Mouse (Mus musculus) midbrain, embryonic 16.5 days (tissue): ENCODE results near the gene Aim2. TPM values are rescaled to one million over a fixed set of nuclear protein-coding genes. Genes with fewer than 3 reads are reported as not detected.

Experiments
- ATAC-seq: fragments of 200-750 bp; cut with Nextera tagmentation; 2 replicates; pipeline ENCODE4 v1.8.0; 2017; ENCODE audit warnings: moderate TSS enrichment
- H3K27ac ChIP-seq: fragments of 300-500 bp; sonication (generic); 2 replicates; pipeline ENCODE4 v1.5.1; 2014; ENCODE audit warnings: mild to moderate bottlenecking, low read length, mixed read lengths
- H3K27me3 ChIP-seq: fragments of 300-500 bp; sonication (generic); 2 replicates; pipeline ENCODE4 v1.6.1; 2014; ENCODE audit warnings: low read depth, low read length, mixed read lengths; ENCODE audit not compliant: control insufficient read depth, insufficient read depth
- H3K36me3 ChIP-seq: fragments of 300-500 bp; sonication (generic); 2 replicates; pipeline ENCODE4 v1.6.1; 2014; ENCODE audit warnings: mild to moderate bottlenecking, low read length, moderate library complexity, mixed read lengths; ENCODE audit not compliant: control insufficient read depth, insufficient read depth
- H3K4me1 ChIP-seq: fragments of 300-500 bp; sonication (generic); 2 replicates; pipeline ENCODE4 v1.6.1; 2014; ENCODE audit warnings: mild to moderate bottlenecking, low read length, mixed read lengths; ENCODE audit not compliant: control insufficient read depth, insufficient read depth
- H3K4me2 ChIP-seq: fragments of 300-500 bp; sonication (generic); 2 replicates; pipeline ENCODE4 v1.6.1; 2014; ENCODE audit warnings: mild to moderate bottlenecking, low read length, mixed read lengths
- H3K4me3 ChIP-seq: fragments of 300-500 bp; sonication (generic); 2 replicates; pipeline ENCODE4 v1.5.1; 2014; ENCODE audit warnings: low read depth, mild to moderate bottlenecking, low read length, moderate library complexity, mixed read lengths
- H3K9ac ChIP-seq: fragments of 300-500 bp; sonication (generic); 2 replicates; pipeline ENCODE4 v1.6.1; 2014; ENCODE audit warnings: low read depth, low read length, mixed read lengths
- H3K9me3 ChIP-seq: fragments of 300-500 bp; sonication (generic); replicated peaks from 2 replicates; pipeline ENCODE4 v1.6.1; 2014; ENCODE audit warnings: mild to moderate bottlenecking, low read length, mixed read lengths; ENCODE audit not compliant: control insufficient read depth, poor library complexity, severe bottlenecking
- WGBS: fragments of 180-500 bp; shearing (Covaris S2); extraction: QIAGEN DNeasy Blood & Tissue Kit; methylation state at CpG from one replicate; pipeline ENCODE4 v1.1.7; 2014; 5-methylcytosine and 5-hydroxymethylcytosine counted together
- polyA plus RNA-seq: library from polyadenylated mRNA; unstranded; fragments of >200 nt; fragmentation: Nextera tagmentation; extraction: Ambion mirVana; gene quantifications from 2 replicates; pipeline ENCODE4 v1.2.1, GENCODE M21; 2015

Gene Aim2
- polyA plus RNA-seq, 1 experiment from 2014 or later: 1.5 TPM

- ATAC-seq: no peak
- H3K4me1 ChIP-seq: no peaks in the 10 kb centered on the region
- 93% methylated on average over 10 of the region's 10 CpGs for WGBS
- H3K4me2 ChIP-seq: no peak overlapping the region
- peaks cover 29% of the 10 kb centered on the region for H3K36me3 ChIP-seq
- no peak overlapping the region for H3K27ac ChIP-seq
- H3K4me3 ChIP-seq: no peak overlapping the region
- no peaks in the 10 kb centered on the region for H3K9me3 ChIP-seq
- no peaks in the 10 kb centered on the region for H3K27me3 ChIP-seq
- H3K9ac ChIP-seq: no peak overlapping the region
Measured at GRCm38 (mm10) chr1:173337008-173337407, 13.7 kb upstream of the Aim2 start.

GRCm38 (mm10) chr1:173339543-173339942 is 11.1 kb upstream of the Aim2 start:
- no peak overlapping the region for H3K4me2 ChIP-seq
- peaks cover 29% of the 10 kb centered on the region for H3K36me3 ChIP-seq
- H3K9ac ChIP-seq: no peak overlapping the region
- peak; percentile 54; the same call in 1 of the 2 replicates for ATAC-seq
- H3K9me3 ChIP-seq: no peaks in the 10 kb centered on the region
- H3K4me3 ChIP-seq: no peak overlapping the region
- WGBS: 10% methylated on average over 2 of the region's 2 CpGs
- no peak overlapping the region for H3K27ac ChIP-seq
- no peaks in the 10 kb centered on the region for H3K27me3 ChIP-seq
- H3K4me1 ChIP-seq: no peaks in the 10 kb centered on the region

- Histone ChIP-seq H3K27me3 (no peaks in the 10 kb centered on the region), H3K27ac (no peak overlapping the region), H3K36me3 (peaks cover 29% of the 10 kb centered on the region), H3K4me3 (no peak overlapping the region), H3K4me2 (no peak overlapping the region), H3K4me1 (no peaks in the 10 kb centered on the region), H3K9ac (no peak overlapping the region), H3K9me3 (no peaks in the 10 kb centered on the region)
- WGBS: 60% methylated on average over 1 of the region's 1 CpGs
- no peak for ATAC-seq
Measured at GRCm38 (mm10) chr1:173342425-173342824, 8.3 kb upstream of the Aim2 start.

- 45% methylated on average over 3 of the region's 3 CpGs for WGBS
- Histone ChIP-seq H3K27me3 (no peaks in the 10 kb centered on the region), H3K4me1 (no peaks in the 10 kb centered on the region), H3K4me3 (no peak overlapping the region), H3K9ac (no peak overlapping the region), H3K27ac (no peak overlapping the region), H3K36me3 (peaks cover 25% of the 10 kb centered on the region), H3K9me3 (no peaks in the 10 kb centered on the region), H3K4me2 (no peak overlapping the region)
- ATAC-seq: no peak
Measured at GRCm38 (mm10) chr1:173343934-173344333, 6.7 kb upstream of the Aim2 start.

- ATAC-seq: no peak
- Histone ChIP-seq H3K27me3 (no peaks in the 10 kb centered on the region), H3K27ac (no peak overlapping the region), H3K9ac (no peak overlapping the region), H3K36me3 (peaks cover 22% of the 10 kb centered on the region), H3K4me3 (no peak overlapping the region), H3K4me1 (peaks cover 5% of the 10 kb centered on the region), H3K9me3 (no peaks in the 10 kb centered on the region), H3K4me2 (no peak overlapping the region)
- WGBS: 87% methylated on average over 4 of the region's 4 CpGs
Measured at GRCm38 (mm10) chr1:173345112-173345511, 5.6 kb upstream of the Aim2 start.

- Histone ChIP-seq H3K27me3 (no peaks in the 10 kb centered on the region), H3K36me3 (peaks cover 13% of the 10 kb centered on the region), H3K4me1 (peaks cover 12% of the 10 kb centered on the region), H3K4me3 (no peak overlapping the region), H3K4me2 (no peak overlapping the region), H3K9ac (no peak overlapping the region), H3K27ac (no peak overlapping the region), H3K9me3 (no peaks in the 10 kb centered on the region)
- ATAC-seq: no peak
- 13% methylated on average over 1 of the region's 1 CpGs for WGBS
Measured at GRCm38 (mm10) chr1:173348527-173348926, 2.2 kb upstream of the Aim2 start.

- H3K4me3 ChIP-seq: no peak overlapping the region
- H3K9ac ChIP-seq: no peak overlapping the region
- H3K36me3 ChIP-seq: peaks cover 13% of the 10 kb centered on the region
- H3K9me3 ChIP-seq: no peaks in the 10 kb centered on the region
- WGBS: 46% methylated on average over 5 of the region's 5 CpGs
- no peak overlapping the region for H3K4me2 ChIP-seq
- no peak overlapping the region for H3K27ac ChIP-seq
- H3K4me1 ChIP-seq: peaks cover 12% of the 10 kb centered on the region
- no peaks in the 10 kb centered on the region for H3K27me3 ChIP-seq
- no peak for ATAC-seq
Measured at GRCm38 (mm10) chr1:173349192-173349591, 1.5 kb upstream of the Aim2 start.

GRCm38 (mm10) chr1:173349946-173350345 is 733 bp upstream of the Aim2 start:
- H3K27me3 ChIP-seq: no peaks in the 10 kb centered on the region
- H3K9me3 ChIP-seq: no peaks in the 10 kb centered on the region
- peak overlapping the region; percentile 13 for H3K4me3 ChIP-seq
- peaks cover 12% of the 10 kb centered on the region for H3K4me1 ChIP-seq
- no peak overlapping the region for H3K9ac ChIP-seq
- H3K36me3 ChIP-seq: peaks cover 12% of the 10 kb centered on the region
- no peak overlapping the region for H3K27ac ChIP-seq
- H3K4me2 ChIP-seq: peak overlapping the region; percentile 42
- 0% methylated on average over 6 of the region's 6 CpGs for WGBS
- peak; percentile 71 for ATAC-seq

- H3K4me3 ChIP-seq: no peak overlapping the region
- H3K27ac ChIP-seq: no peak overlapping the region
- H3K9ac ChIP-seq: no peak overlapping the region
- no peaks in the 10 kb centered on the region for H3K36me3 ChIP-seq
- no peaks in the 10 kb centered on the region for H3K9me3 ChIP-seq
- no peak overlapping the region for H3K4me2 ChIP-seq
- WGBS: 79% methylated on average over 7 of the region's 7 CpGs
- no peaks in the 10 kb centered on the region for H3K27me3 ChIP-seq
- peaks cover 21% of the 10 kb centered on the region for H3K4me1 ChIP-seq
- no peak for ATAC-seq
Measured at GRCm38 (mm10) chr1:173355107-173355846, 4.6 kb downstream of the Aim2 start.
